Mouse (Mus musculus) olfactory bulb, adult 2 months (tissue): ENCODE measurements around the gene Hoxd12.

ENCODE experiments used
- CTCF ChIP-seq: fragments of 200-500 bp; IDR thresholded peaks from 2 replicates; pipeline ENCODE4 v1.5.1; 2012; ENCODE audit warnings: low read depth, mild to moderate bottlenecking, low read length, moderate library complexity; ENCODE audit not compliant: insufficient read depth
- POLR2A ChIP-seq: fragments of 200-500 bp; IDR thresholded peaks from 2 replicates; pipeline ENCODE4 v1.6.1; 2012; ENCODE audit warnings: mild to moderate bottlenecking, low read depth, low read length, moderate library complexity; ENCODE audit not compliant: insufficient read depth

GRCm38 (mm10) chr2:74711721-74712621, 37.2 kb downstream of the Hoxd12 start, which contains the start of the genes Hoxd3 and Hoxd4:
- TF ChIP-seq CTCF (no peak), POLR2A (no peak)
